Mouse (Mus musculus) urinary bladder, postnatal 36 days (tissue): Measurements from ENCODE around the gene C530025M09Rik.

Experiments used
- DNase-seq, 2 experiments: peaks; one replicate each; pipeline ENCODE4 v3.0.0; 2022; ENCODE audit warnings: low spot score in 2 of 2, mixed read lengths in 1 of 2

C530025M09Rik gene

DNA sequence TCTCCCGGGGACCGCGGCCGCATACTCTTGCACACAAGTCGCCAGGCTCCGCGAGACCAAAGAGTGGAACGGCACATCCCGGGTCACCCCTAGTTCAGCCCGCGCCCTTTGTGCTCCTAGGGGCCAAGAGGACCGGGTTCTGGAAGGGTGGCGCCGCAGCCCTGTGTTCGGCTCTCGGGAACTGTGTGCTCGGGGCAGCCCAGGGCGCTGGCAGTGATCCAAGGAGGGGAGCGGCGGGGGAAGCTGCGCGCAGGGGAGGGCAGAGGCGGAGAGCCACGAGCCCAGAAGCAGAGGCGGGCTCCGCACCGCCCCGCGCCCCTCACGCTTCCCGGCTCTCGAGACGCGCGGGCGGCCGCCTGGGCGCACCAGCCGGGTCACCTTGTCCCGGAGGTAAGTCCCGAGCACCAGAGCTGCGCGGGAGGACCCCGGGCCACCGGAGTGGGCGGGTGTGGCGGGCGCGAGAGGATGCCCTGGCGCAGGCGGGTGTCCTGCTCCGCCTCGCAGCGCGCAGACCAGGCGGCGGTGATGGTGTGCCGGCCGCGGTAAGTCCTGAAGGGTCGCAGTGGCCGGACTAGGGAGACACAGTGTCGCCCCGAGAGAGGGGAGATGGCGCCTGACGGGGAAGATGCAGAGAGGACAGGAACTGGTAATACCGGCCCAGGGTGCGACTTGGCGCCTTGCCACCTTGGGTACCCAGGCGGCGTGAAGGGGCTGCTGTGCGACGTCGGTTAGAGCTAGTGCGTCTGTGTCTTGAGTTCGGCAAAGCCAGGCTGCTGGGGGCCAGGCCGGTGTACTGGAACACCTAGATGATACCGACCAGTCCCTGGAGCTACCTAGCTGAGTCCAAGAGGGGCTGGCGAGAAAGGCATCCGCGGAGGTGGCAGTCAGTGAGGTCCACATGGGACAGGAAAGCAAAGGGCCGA, at the start of gene C530025M09Rik:
Gene C530025M09Rik, minus strand, starts transcription at position 678 of the 923 bp plus-strand sequence.
- DNase-seq = peak in 1 of 2 experiments; percentile 4

DNA sequence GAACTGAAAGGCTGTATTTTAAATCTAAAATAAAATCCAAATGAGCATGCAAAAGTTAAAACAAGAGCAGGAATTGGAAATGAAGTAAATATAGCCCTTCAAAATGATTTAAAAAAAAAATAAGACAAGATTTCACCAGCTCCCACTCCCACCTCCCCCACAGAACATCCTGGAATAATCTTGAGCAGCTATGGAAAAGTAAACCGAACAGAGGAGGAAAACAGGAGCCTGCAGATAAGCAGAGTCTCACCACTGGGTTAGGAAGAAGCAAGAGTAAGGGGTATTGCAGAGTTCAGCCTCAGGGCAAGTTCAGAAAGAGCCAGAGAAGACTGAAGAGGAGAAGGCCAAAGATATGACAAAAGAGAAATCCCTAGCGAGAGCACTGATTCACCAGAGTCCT, 46.9 kb upstream of the C530025M09Rik start:
- no peak for DNase-seq

DNA sequence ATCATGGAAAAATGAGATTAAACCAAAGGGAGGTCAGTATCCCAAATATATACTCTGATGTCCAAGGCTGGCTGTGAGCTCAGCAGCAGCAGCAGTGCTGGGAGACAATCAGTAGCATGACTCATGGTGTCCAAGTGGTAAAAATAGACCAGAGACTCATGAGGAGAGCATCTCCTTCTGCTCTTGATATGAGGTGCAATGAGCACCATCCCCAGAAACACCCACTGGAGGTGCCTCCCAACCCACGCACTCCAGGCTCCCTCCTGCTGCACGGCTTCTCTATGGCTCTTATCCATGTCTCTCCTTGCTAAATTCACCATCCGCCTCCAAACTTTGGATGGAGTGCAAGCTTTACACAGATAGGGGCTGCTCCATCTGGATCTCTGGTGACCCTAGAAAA, 42.3 kb upstream of the C530025M09Rik start:
- no peak for DNase-seq

DNA sequence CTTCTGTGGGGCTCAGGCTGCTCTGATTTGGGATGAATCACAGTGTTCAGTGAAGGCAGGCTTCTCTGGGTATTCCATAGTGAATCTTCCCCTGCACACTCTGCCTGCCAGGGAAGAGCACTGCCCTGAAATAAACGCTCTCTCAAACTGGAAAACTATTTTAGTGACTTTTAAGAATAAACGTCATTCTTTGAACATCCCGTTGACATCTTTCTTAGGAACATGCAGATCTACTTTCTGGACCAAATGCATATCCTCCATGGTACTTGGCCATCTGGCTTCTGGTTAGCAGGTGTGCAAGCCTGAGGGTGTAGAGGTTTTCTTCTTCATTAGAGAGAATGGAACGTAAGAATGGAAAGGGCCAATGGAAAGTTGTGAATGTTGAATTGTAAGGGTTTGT, 41.5 kb upstream of the C530025M09Rik start:
- DNase-seq = no peak

DNA sequence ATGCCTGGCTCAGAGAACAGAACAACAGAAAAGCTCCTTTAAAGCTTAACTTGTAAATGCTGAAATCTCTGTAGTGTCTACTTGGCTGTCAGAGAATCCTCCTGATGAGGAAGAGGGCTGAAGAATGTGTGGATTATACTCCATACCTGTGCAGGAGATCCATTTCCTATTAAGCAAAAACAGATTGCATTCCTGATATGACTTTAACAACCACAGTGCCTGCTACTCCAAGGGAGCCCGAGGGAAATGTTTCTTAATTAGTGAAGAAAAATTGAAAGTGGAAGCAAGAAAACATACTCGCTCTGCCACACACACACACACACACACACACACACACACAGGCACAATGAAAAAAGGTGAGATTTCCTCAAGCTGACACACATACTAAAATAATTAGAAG, 39.5 kb upstream of the C530025M09Rik start:
- no peak for DNase-seq

DNA sequence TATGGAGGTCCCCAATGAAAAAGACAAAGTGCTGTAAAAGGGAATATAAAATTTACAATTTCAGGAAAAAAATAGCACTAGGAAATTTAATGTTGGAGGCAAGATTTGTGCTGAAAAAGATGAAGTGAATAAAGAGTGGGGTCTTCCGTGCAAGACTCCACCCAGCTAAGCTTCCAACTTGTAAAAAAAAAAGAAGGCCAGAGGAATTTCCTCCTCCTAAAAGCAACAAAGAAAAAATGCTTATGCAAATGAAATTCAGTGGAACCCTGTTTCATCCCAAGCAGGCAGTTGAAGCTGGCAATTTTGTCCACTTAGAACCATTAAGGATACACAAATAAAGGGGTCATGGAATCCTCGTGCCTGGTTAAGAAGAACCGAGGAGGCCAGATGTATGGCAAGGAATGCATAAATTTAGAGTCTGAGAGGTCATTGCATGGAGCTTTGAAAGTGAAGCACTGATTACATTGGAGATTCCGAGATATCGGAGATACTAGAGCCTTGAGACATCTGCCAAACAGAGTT, 35.0 kb upstream of the C530025M09Rik start:
- no peak for DNase-seq

DNA sequence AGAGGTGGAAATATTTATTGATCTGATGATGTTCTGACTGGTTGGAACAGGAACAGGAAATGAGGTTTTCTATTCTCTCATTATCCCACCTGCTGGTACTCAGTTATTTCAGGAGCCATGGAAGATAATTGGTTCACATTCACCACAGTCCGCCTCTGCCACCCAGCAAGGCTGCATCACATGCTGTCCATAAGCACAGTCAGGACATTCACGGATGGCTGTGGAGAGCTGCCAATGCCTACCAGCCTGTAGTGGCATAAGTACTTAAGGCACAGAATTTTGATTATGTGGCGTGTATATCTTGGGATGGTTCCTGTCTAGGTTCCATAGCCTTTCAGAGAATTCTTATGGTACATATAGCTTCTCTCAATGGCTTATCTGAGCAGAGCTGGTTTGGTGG, 30.0 kb upstream of the C530025M09Rik start:
- DNase-seq = no peak

DNA sequence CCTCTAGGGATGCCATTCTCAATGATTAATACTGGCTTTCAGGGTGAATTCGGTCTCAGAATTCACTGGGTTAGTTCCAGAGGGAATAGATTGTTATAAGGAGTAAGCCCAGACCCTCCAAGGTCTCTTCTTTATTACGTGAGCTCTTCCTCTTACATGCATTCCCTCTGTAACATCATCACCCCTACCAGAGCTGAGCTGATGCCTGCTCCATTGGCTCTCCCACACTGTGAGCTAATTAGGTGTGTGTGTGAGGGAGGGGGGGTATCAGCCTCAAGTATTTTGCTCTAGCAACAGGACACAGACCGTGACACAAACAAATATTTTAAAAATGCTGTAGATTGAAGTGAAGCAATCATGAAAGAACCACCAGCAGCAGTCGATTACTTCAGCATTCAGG, 17.8 kb upstream of the C530025M09Rik start:
- no peak for DNase-seq

DNA sequence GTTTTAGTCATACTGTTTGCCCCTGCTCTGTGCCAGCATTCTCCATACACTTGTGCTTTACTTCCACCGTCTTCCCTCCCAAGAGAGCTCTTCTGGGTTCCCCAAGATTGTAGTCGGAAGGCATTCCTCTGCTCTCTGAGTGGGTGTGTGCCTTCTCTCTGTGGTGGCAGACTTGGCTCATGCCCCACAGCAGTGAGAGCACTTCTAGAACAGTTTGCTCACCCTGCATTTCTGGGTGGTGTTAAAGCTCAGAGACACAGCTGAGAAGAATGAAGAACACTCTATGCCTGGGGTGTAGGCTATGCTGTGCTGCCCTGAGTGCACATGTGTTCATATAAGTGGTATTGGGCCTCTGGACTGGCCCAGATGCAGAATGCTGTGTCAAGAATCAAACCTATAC, 13.6 kb upstream of the C530025M09Rik start:
- no peak for DNase-seq

DNA sequence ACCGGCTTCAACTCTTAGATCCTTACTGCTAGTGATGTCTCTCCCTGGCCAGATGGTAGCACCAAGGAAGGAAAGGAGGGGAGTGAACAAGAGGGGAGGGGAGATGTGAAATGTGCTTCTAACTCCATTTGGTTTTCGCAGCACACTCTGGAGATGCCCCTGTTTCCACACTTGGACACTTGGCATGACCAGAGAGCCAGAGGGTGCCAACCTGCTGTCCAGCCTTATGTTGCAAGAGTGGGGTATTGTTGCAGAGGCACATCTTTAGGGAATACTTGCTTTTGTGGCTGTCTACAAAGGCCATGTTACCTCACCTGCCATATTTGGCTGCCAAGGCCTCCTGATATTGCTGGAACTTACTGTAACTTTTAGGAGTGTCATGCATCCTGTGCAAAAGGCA, 8.7 kb upstream of the C530025M09Rik start:
- DNase-seq = no peak

DNA sequence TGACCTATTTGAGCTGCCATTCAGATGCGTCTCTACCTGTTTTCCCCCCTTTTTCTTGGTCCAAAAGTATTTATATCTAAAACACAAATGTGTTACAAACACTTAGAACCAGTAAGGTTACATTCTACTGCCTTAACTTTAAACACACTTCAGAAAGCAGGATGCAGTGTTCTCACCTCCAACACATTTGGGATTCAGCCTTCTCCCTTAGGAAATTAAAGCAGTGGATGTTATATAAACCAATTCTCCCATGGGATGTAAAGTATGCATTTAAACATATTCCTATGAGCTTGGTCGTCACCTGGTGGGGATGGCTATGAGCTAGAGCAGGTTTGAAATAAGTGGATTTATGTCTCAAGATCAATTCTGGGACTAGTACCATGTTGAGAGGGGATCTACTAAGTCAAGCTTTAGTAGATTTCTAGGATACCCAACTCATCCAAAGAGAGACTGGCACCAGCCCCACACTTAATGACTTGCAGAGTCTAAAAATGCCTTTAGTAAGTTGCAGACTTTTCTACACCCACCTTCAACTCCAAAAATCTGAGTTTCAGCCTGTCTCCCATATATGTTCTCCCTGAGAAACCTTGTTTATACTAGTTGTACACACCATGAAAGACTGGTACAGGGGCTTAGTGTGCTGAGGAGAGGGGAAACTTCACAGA, 5.6 kb upstream of the C530025M09Rik start:
- DNase-seq = no peak

DNA sequence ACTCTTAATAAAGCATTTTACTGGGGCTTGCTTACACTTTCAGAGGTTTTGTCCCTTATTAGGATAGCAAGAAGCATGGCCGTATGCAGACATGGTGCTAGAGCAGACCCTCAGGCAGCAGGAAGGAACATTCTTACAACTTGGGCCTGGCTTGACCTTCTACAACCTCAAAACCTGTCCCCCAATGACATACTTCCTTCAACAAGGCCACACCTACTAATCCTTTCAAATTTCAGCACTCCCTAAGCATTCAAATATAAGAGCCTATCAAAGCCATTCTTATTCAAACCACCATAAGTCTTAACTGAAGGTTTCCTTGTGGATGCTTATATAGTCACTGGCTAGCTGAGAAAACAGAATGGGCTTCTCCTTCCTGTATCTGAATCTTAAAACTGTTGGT, 4.1 kb upstream of the C530025M09Rik start:
- no peak for DNase-seq

DNA sequence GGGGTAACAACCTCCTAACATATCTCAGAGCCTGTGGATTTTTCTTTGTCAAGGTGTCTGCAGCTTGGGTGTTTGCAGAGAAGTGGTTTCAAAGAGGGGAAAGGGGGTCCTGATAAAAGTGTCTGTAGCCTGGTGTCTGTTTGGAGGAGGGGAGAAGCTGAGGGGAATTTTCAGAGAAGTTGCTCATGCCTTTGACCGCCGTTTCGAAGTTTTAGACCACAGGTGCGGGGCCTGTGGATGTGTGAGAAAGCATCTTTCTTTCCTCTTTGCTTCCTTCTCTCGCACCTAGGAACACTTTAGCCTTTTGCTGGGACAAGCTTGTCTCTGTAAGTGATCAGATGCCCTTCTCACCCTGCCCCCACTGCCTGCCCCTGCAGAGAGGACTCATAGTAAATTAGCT, 1.3 kb upstream of the C530025M09Rik start:
- DNase-seq = no peak

DNA sequence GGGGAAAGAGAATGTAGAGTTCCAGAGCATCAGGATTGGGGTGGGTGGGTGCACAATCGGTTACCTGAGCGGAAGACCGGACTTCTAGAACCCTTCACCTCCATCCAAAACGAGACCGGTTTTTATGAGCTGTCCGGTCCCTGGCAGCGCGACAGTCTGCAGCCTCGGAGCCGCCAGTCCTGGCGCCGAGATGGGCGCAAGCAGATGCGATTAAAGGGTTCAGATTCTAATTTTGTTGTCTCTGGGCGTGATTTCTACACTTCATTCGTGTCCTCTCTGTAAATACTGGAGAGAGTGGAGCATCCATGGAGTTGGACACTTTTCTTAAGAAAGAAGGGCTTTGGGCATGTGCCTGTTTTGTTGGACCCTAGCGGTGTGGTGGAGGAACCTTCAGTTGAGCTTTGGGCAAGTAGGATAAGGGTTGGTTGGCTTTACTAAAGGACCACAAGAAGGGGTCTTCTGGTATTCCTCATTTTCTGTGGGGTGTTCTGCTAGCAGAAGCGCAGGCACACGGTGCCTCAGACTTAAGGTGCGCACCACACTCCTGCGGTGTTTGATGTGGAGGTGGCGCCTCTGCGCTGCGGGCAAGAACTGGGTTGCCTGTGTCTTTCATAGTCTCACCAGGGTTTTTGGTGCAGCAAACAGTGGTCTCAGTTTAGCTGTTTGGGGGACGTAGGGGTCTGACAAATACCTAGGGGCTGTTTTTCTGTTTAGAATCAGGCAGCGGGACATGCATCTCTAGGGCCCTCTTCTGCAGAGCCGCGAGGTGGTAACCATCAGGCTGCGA, 639 bp upstream of the C530025M09Rik start:
- no peak for DNase-seq

DNA sequence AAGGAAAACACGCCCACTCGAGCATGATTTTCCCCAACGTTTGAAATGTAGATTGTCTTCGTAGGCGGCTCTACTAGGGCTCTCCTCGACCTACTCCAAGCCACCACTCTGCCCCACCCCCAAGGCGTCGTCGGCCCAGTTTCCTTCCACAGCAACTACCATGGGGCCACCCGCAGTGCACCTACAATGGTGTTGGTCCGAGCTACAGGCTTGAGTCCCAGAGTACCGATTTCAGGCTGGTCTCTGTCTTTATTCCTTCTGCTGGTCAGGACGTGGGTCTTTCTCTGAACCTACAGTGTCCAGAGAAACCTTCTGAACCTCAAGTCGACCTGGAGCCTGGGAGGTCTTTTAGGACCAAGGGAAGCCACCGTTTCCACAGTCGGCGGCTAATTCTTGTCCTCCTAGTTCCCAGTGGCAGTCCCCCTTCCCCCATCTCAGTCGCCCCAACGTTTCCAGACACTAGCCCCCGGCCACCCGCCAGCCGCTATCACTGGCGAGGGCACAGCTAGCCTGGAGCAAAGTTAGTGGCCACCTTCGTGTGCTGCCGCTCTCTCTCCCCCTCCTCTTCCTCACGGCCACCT, 968 bp downstream of the C530025M09Rik start:
- DNase-seq = no peak

DNA sequence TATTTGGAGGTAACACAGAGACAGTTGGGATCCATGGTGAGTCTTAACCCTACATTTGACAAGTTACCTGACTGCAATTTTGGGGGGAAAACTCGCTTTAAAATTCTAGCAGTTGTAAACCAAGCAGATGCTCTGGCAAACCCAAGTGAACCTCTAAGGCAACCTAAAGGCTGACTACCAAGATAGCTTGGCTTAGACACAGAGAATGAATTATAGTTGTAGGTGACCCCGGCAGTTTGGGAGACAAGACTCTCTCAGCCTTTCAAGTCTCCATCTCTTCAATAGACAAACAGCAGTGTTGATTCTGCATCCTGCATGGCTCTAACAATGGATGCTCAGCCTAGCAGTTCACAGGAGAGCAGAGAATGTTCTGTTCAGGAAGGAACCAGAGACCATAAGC, 2.1 kb downstream of the C530025M09Rik start, which contains the start of gene Syndig1:
Gene Syndig1, plus strand, starts transcription at position 301 of the 400 bp plus-strand sequence.
- no peak for DNase-seq

DNA sequence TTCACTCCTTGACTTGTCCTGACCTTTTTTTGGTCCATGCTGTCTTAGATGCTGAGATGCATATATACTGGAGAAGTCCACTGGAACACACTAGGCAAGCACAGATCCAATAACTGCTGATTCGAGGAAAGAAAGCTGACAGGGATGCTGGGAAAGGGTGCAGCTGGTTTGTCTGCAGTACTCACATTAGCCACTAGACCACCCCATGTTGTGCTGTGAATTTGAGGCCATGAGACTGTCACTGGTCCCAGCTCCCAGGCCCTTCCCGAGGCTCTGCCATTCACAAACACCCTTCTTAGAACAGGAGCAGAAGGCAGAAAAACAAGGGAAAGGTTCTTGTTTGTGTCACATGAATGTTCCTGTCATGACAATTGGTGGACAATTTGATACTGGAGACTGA, 10.8 kb downstream of the C530025M09Rik start:
- DNase-seq = no peak

DNA sequence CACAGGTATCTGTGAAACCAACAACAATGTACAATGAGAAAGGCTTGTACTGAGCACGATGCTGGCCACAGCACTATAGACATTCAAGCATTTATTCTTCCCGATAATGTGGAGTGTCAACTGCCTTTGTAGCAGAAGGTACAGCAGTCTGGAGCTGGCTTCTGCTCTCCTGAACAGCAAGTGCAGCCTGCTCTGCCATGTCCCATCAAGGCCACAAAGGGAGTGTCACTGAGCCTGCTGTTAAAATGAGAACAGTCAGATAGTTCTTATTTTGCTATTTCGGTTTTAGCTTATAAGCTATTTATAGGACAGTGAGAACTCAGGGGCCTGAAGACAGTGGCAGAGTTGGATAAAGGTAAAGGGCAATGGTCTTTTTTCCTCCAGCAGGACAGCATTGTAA, 11.3 kb downstream of the C530025M09Rik start:
- DNase-seq = no peak

DNA sequence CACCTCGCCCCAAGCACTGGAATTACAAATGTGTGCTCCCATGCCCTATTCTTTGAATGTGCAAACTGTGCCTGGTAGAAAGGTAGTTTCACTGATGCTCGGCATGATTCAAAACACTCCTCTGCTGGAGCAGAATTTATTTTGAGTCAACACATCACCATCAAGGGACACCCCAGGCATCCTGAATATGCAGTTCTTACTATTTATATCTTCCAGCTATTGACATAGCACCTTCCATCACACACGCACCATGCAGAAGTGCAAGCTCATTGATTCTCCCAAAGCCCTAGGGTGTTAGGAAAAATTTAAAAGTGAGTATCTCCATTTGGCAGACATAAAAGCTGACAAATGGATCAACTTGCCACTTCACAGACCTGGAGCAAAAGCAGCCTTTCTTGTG, 12.6 kb downstream of the C530025M09Rik start:
- no peak for DNase-seq

DNA sequence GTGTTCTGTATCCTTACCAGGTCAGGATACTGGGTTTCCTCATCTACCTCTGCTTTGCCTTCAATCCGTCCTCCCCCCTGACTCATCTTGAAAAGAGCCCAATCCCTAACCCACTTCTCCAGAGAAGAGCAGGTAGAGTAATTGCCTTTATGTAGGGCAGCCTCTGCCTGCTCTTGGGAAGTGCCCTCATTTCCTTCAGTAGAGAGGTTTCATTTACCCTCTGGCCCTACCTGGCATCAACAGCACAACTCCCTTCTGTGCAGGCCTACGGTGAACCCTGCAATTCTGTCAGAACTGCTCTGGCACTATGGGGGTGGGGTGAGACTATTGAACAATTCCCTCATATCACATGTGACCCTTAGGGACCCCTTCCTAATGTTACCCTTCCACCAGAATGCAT, 18.1 kb downstream of the C530025M09Rik start:
- DNase-seq = no peak

DNA sequence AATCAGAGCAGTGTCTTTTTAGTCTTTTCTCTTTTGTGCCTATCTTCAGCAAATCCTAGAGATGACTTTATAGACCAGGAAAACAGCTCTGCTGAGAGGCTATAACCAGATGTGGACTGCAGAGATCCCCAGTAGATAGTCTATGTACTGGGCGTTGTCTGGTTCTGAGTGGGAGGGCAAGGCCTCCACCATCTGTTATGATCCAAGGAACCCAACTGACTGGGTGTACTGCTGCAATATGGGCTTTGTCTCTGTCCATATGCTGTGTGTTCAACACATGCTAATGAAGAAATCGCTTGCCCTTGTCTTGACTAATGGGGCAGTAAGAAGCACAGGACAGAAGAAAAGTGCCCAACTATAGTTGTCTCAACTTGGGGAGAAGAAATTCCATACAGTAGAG, 25.8 kb downstream of the C530025M09Rik start:
- no peak for DNase-seq
